Comparison of ENCODE assay signal across 10 mouse cellular contexts in the genomic region with DNA sequence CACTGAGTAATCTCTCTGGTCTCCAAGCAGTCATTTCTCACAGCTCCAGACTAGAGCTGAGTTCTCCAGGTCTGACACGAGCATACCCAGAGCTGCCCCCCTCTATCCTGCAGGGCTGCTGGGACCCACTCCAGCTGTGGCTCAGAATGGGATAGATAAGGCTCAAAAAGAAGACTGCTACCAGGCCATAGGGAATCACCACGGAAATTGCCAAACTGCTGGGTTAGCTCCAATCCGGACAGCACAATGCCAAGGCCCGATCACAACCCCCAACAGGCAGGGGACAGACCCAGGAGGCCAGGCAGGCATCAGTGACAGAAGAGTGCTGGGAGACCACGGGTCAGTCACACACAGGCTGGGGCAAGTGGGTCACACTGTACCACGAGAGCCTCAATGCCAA. TPM values are rescaled to one million over a fixed set of nuclear protein-coding genes. Genes with fewer than 3 reads are reported as not detected.
DNase-seq lines count a peak whose midpoint lies in the region; ATAC-seq lines count a peak whose summit lies in the region.
"Had no signal": no experiment of that assay in that cellular context is flagged by ENCODE, and none has a peak within 500 bp of the region (broad histone marks: within the 10 kb centered on the region; RNA-seq: fewer than 3 reads in every experiment).

No protein-coding gene starts in this region.

- H3K4me1 ChIP-seq in heart, embryonic 10.5 days: peaks cover 74% of the 10 kb centered on the region
- H3K4me1 ChIP-seq in lung, embryonic 16.5 days (replicated peaks; ENCODE audit: control insufficient read depth, insufficient read depth, low read length): peaks cover 31% of the 10 kb centered on the region
- H3K4me1 ChIP-seq in brown adipose tissue, adult 24 weeks (ENCODE audit: control insufficient read depth, insufficient read depth, insufficient read length, low read length): peaks cover 43% of the 10 kb centered on the region
- H3K4me1 ChIP-seq in limb, embryonic 12.5 days (replicated peaks): peaks cover 53% of the 10 kb centered on the region

- 0 out of 2 replicates have a peak overlapping the region, but pooled peaks have one; percentile 2 for H3K27ac ChIP-seq in heart, embryonic 10.5 days
- H3K27ac ChIP-seq in lung, embryonic 16.5 days (ENCODE audit: low read length): peak overlapping the region; percentile 59
- peak overlapping the region; percentile 32 for H3K27ac ChIP-seq in brown adipose tissue, adult 24 weeks (replicated peaks; ENCODE audit: low read depth, low read length)
- no peak overlapping the region; the same call in none of the 2 replicates for H3K27ac ChIP-seq in limb, embryonic 12.5 days
- H3K27ac ChIP-seq: limb, embryonic 15.5 days had no signal

- H3K27me3 ChIP-seq in heart, embryonic 10.5 days (ENCODE audit: insufficient read depth, poor library complexity, severe bottlenecking): no peaks in the 10 kb centered on the region
- no peaks in the 10 kb centered on the region for H3K27me3 ChIP-seq in lung, embryonic 16.5 days (ENCODE audit: control insufficient read depth, insufficient read depth, low read depth, low read length)
- no peaks in the 10 kb centered on the region for H3K27me3 ChIP-seq in limb, embryonic 12.5 days
- H3K27me3 ChIP-seq: limb, embryonic 15.5 days had no signal

- peak; percentile 77 for ATAC-seq in lung, embryonic 16.5 days (ENCODE audit: low read depth)
- no peak for ATAC-seq in limb, embryonic 12.5 days (ENCODE audit: insufficient number of reproducible peaks, insufficient read depth, low FRiP score, low TSS enrichment, low read depth)
- ATAC-seq in monocyte, adult 5-6 weeks (replicated peaks; ENCODE audit: insufficient number of reproducible peaks, low FRiP score, low TSS enrichment, poor library complexity, severe bottlenecking): no peak

- intact Hi-C loops in heart, postnatal 36 days (cut with DNase I): no loop called here

- DNase-seq in heart, embryonic 10.5 days (ENCODE audit: low spot score): no peak
- DNase-seq in heart, postnatal 36 days: no peak
- DNase-seq in lung, adult 18-20 months: no peak
- DNase-seq in spleen, postnatal 14 days (ENCODE audit: low spot score in 2 of 2): no peak
- DNase-seq: gastrocnemius, postnatal 10 days had no signal

- H3K9me3 ChIP-seq in heart, embryonic 10.5 days: no peaks in the 10 kb centered on the region
- H3K9me3 ChIP-seq in lung, embryonic 16.5 days (ENCODE audit: control insufficient read depth, low read length): no peaks in the 10 kb centered on the region; the same call in 1 of the 2 replicates
- H3K9me3 ChIP-seq in limb, embryonic 12.5 days: peaks cover 5% of the 10 kb centered on the region; the same call in 1 of the 2 replicates
- H3K9me3 ChIP-seq: limb, embryonic 15.5 days had no signal

- no peak overlapping the region for H3K4me3 ChIP-seq in heart, embryonic 10.5 days
- no peak overlapping the region for H3K4me3 ChIP-seq in lung, embryonic 16.5 days (ENCODE audit: low read length)
- H3K4me3 ChIP-seq in brown adipose tissue, adult 24 weeks (ENCODE audit: insufficient read depth, low read depth, low read length): no peak overlapping the region
- no peak overlapping the region for H3K4me3 ChIP-seq in limb, embryonic 12.5 days (replicated peaks)
- H3K4me3 ChIP-seq: limb, embryonic 15.5 days had no signal

- no peak overlapping the region for H3K9ac ChIP-seq in lung, embryonic 16.5 days (ENCODE audit: low read length)
- H3K9ac ChIP-seq in limb, embryonic 12.5 days (replicated peaks): peak overlapping the region; percentile 12; the same call in 1 of the 2 replicates
- H3K9ac ChIP-seq: limb, embryonic 15.5 days had no signal

- H3K36me3 ChIP-seq in heart, embryonic 10.5 days: 0 out of 2 replicates have a peak, but pooled peaks cover 2% of the 10 kb centered on the region
- H3K36me3 ChIP-seq in lung, embryonic 16.5 days (ENCODE audit: control insufficient read depth, insufficient read depth, low read length): 0 out of 2 replicates have a peak, but pooled peaks cover 2% of the 10 kb centered on the region
- no peaks in the 10 kb centered on the region for H3K36me3 ChIP-seq in limb, embryonic 12.5 days
- H3K36me3 ChIP-seq: limb, embryonic 15.5 days had no signal

- no peak overlapping the region for H3K4me2 ChIP-seq in lung, embryonic 16.5 days (ENCODE audit: low read depth, low read length)
- 0 out of 2 replicates have a peak overlapping the region, but pooled peaks have one; percentile 6 for H3K4me2 ChIP-seq in limb, embryonic 12.5 days
- H3K4me2 ChIP-seq: limb, embryonic 15.5 days had no signal

- WGBS in heart, embryonic 10.5 days: 51% methylated on average over 6 of the region's 6 CpGs
- WGBS in lung, embryonic 16.5 days: 40% methylated on average over 6 of the region's 6 CpGs
- 67% methylated on average over 6 of the region's 6 CpGs for WGBS in limb, embryonic 12.5 days

RNA-seq across cellular contexts. Expression of gene Phf2, which starts 12.9 kb away (rescaled TPM):
- 4.1 and 6.8 TPM in 2 replicates for polyA plus RNA-seq in heart, embryonic 10.5 days (2016; fragmentation: Nextera tagmentation; extraction: Ambion mirVana)
- total RNA-seq in heart, postnatal 36 days (2021): 10 to 100 TPM; 27.5 to 28.8 TPM
- polyA plus RNA-seq in lung, embryonic 16.5 days (2015; fragmentation: Nextera tagmentation; extraction: Ambion mirVana): 7.2 and 7.3 TPM in 2 replicates
- 15.4 and 15.7 TPM in 2 replicates for polyA plus RNA-seq in brown adipose tissue, adult 24 weeks (2012; ENCODE audit: insufficient read depth, insufficient read length, missing spikeins)
- 9.9 and 10.5 TPM in 2 replicates for polyA plus RNA-seq in limb, embryonic 12.5 days (2016; fragmentation: Nextera tagmentation; extraction: Ambion mirVana)
- total RNA-seq in monocyte, adult 5-6 weeks (2017): 10.0 to 17.8 TPM (median 13.7 TPM) in 3 replicates
